Mouse (Mus musculus) central nervous system, embryonic 18 days (tissue): Measurements from ENCODE around the gene Foxa1. TPM values are rescaled to one million over a fixed set of nuclear protein-coding genes. Genes with fewer than 3 reads are reported as not detected.

ENCODE experiments used
- polyA plus RNA-seq: library from polyadenylated mRNA; depleted of rRNA; stranded (reverse); fragments of >200 nt; gene quantifications from 2 replicates; pipeline ENCODE4 v1.2.3, GENCODE M21; 2012; rRNA removed

Foxa1 gene
- 1.3 and 1.6 TPM in 2 replicates for polyA plus RNA-seq

GRCm38 (mm10) chr12:57546415-57547201, at the start of gene Foxa1:
TSS of gene Foxa1 (minus strand) at chr12:57546916.

GRCm38 (mm10) chr12:57563909-57564308, 17.2 kb upstream of the Foxa1 start, which contains the start of gene Ttc6:
TSS of gene Ttc6 (plus strand) at chr12:57564113.

Other genes with a start within 250 kb of the Foxa1 start
- gene Ttc6, start 17.2 kb upstream of the Foxa1 start, polyA plus RNA-seq = 0.34 and 0.62 TPM in 2 replicates